Mouse (Mus musculus) layer of hippocampus, adult 11-12 months (tissue): Measurements from ENCODE around the gene Rnf207.
A peak's percentile ranks its signal among the peaks of the same experiment; 100 is the strongest.

Experiments used
- DNase-seq: peaks from one replicate; pipeline ENCODE4 v3.0.0; 2022; ENCODE audit warnings: low spot score

Rnf207 gene

GRCm38 (mm10) chr4:152272449-152273049 is 46.2 kb downstream of the Rnf207 start:
- DNase-seq: no peak

- DNase-seq: no peak
Measured at GRCm38 (mm10) chr4:152272006-152272405, 46.8 kb downstream of the Rnf207 start.

- DNase-seq: no peak
Measured at GRCm38 (mm10) chr4:152271334-152271733, 47.5 kb downstream of the Rnf207 start.

GRCm38 (mm10) chr4:152270599-152270998 is 48.2 kb downstream of the Rnf207 start:
- DNase-seq: no peak

- DNase-seq: no peak
Measured at GRCm38 (mm10) chr4:152269967-152270366, 48.8 kb downstream of the Rnf207 start.

GRCm38 (mm10) chr4:152267748-152268369 is 50.9 kb downstream of the Rnf207 start:
- no peak for DNase-seq

- DNase-seq: no peak
Measured at GRCm38 (mm10) chr4:152266236-152266895, 52.4 kb downstream of the Rnf207 start.

- DNase-seq: no peak
Measured at GRCm38 (mm10) chr4:152265791-152266190, 53.0 kb downstream of the Rnf207 start.

GRCm38 (mm10) chr4:152264867-152265568 is 53.8 kb downstream of the Rnf207 start:
- DNase-seq: no peak

GRCm38 (mm10) chr4:152264177-152264530 is 54.6 kb downstream of the Rnf207 start:
- DNase-seq: no peak

- DNase-seq: no peak
Measured at GRCm38 (mm10) chr4:152263512-152264176, 55.1 kb downstream of the Rnf207 start.

GRCm38 (mm10) chr4:152263089-152263488 is 55.7 kb downstream of the Rnf207 start:
- no peak for DNase-seq

- no peak for DNase-seq
Measured at GRCm38 (mm10) chr4:152262187-152262586, 56.6 kb downstream of the Rnf207 start.

GRCm38 (mm10) chr4:152260451-152260850 is 58.3 kb downstream of the Rnf207 start:
- DNase-seq: no peak

GRCm38 (mm10) chr4:152257070-152257469 is 61.7 kb downstream of the Rnf207 start:
- DNase-seq: peak; percentile 81
